Mouse (Mus musculus) heart, embryonic 14.5 days (tissue): ENCODE data around the gene Sik3. TPM values are rescaled to one million over a fixed set of nuclear protein-coding genes. Genes with fewer than 3 reads are reported as not detected.
A peak's percentile ranks its signal among the peaks of the same experiment; 100 is the strongest.

Experiments
- ATAC-seq: fragments of 200-750 bp; cut with Nextera tagmentation; 2 replicates; pipeline ENCODE4 v1.8.0; 2017; ENCODE audit warnings: low read depth, moderate TSS enrichment; ENCODE audit not compliant: insufficient number of reproducible peaks, insufficient read depth, low FRiP score
- H3K27ac ChIP-seq, 2 experiments: fragments of 200-500 bp in 1 of 2; fragments of 300-500 bp in 1 of 2; sonication (generic) in 1 of 2; replicated peaks in 1 of 2; 2 replicates each; pipeline ENCODE4 v1.5.1; 2012 to 2014; ENCODE audit warnings: low read depth in 2 of 2, low read length in 2 of 2, control low read depth in 1 of 2, mild to moderate bottlenecking in 1 of 2, mixed read lengths in 1 of 2; ENCODE audit not compliant: control insufficient read depth in 1 of 2, insufficient read depth in 1 of 2
- H3K27me3 ChIP-seq: fragments of 300-500 bp; sonication (generic); 2 replicates; pipeline ENCODE4 v1.6.1; 2014; ENCODE audit warnings: mild to moderate bottlenecking, low read length, control low read depth; ENCODE audit not compliant: control insufficient read depth, insufficient read depth
- H3K36me3 ChIP-seq: fragments of 300-500 bp; sonication (generic); 2 replicates; pipeline ENCODE4 v1.6.1; 2014; ENCODE audit warnings: mild to moderate bottlenecking, control low read depth, low read length, mixed read lengths; ENCODE audit not compliant: control insufficient read depth, insufficient read depth
- H3K4me1 ChIP-seq, 2 experiments: fragments of 200-500 bp in 1 of 2; fragments of 300-500 bp in 1 of 2; sonication (generic) in 1 of 2; 2 replicates each; pipeline ENCODE4 v1.6.1; 2012 to 2014; ENCODE audit warnings: low read length in 2 of 2, control low read depth in 1 of 2, mixed read lengths in 1 of 2; ENCODE audit not compliant: control insufficient read depth in 2 of 2, insufficient read depth in 2 of 2
- H3K4me2 ChIP-seq: fragments of 300-500 bp; sonication (generic); 2 replicates; pipeline ENCODE4 v1.6.1; 2014; ENCODE audit warnings: mild to moderate bottlenecking, low read length
- H3K4me3 ChIP-seq, 2 experiments: fragments of 200-500 bp in 1 of 2; fragments of 300-500 bp in 1 of 2; sonication (generic) in 1 of 2; 2 replicates each; pipeline ENCODE4 v1.5.1; 2012 to 2014; ENCODE audit warnings: low read length in 2 of 2, mild to moderate bottlenecking in 2 of 2, control low read depth in 1 of 2, low read depth in 1 of 2, moderate library complexity in 1 of 2; ENCODE audit not compliant: control insufficient read depth in 1 of 2, insufficient read depth in 1 of 2
- H3K9ac ChIP-seq: fragments of 300-500 bp; sonication (generic); 2 replicates; pipeline ENCODE4 v1.6.1; 2014; ENCODE audit warnings: mild to moderate bottlenecking, low read length
- H3K9me3 ChIP-seq: fragments of 300-500 bp; sonication (generic); 2 replicates; pipeline ENCODE4 v1.6.1; 2016; ENCODE audit warnings: low read length, control low read depth; ENCODE audit not compliant: control insufficient read depth
- WGBS: fragments of 180-500 bp; shearing (Covaris S2); extraction: QIAGEN DNeasy Blood & Tissue Kit; methylation state at CpG from one replicate; pipeline ENCODE4 v1.1.7; 2014; 5-methylcytosine and 5-hydroxymethylcytosine counted together
- polyA plus RNA-seq: library from polyadenylated mRNA; unstranded; fragments of >200 nt; fragmentation: Nextera tagmentation; extraction: Ambion mirVana; gene quantifications from 2 replicates; pipeline ENCODE4 v1.2.1, GENCODE M21; 2014

Sik3 gene
- polyA plus RNA-seq, 1 experiment from 2014 or later: 14.1 TPM

DNA sequence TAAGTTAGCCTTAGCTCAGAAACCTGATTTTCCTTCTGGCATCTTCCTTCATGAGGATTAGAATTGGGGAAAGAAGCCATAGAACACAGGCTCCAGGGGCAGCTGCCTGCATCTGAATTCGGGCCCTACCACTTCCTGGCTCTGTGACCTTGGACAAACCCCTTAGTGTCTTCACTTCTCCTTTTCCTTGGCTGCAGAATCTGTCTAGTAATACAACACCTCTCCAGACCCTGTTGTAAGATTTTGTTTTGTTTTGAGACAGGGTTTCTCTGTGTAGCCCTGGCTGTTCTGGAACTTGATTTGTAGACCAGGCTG is 3.0 kb upstream of the Sik3 start:
- WGBS: 61% methylated on average over 1 of the region's 1 CpGs
- Histone ChIP-seq H3K4me3 (no peak overlapping the region), H3K27ac (no peak overlapping the region), H3K36me3 (no peaks in the 10 kb centered on the region), H3K9ac (no peak overlapping the region), H3K27me3 (no peaks in the 10 kb centered on the region), H3K4me2 (no peak overlapping the region), H3K9me3 (no peaks in the 10 kb centered on the region), H3K4me1 (peaks cover 10 to 18% of the 10 kb centered on the region in 2 experiments)
- ATAC-seq: no peak

DNA sequence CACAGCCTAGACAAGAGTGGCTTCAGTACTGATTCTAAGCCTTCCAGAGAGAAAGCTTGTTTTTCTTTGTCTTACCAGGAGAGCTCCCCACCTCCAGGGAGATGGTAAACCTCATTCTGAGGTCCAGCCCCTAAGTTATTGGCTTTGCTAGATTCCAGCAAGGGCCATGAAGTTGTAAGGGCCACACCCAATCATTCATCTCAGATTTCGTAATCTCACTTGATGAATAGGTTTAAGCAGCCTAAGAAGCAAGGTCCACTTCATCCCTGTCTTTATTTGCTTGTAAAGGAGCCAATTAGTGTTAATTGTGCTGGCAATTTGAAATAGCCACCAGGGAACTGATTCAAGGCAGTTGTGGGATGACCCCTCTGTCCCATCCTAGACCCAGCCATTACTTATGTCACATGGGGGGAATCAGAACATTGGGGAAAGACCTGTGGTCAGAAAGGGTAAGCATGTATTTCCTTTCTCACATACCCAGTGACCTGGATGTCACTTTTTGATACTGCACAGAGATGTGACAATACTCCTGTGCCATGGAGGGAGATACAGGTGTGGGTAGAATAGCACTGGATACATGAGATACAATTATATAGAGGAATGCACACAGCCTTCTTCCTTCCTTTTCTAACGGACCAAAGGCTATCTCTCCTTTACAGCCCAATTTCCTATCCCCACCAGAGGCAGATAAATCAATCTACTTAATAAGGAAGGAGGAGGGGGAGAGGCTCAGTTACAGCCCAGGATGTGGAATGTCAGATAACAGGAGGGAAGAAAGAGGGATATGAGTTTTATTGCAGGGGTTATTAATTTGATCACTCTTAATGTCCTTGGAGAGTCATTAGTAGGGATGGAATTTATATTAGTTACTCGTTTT is 1.3 kb upstream of the Sik3 start:
- no peak overlapping the region for H3K4me3 ChIP-seq

DNA sequence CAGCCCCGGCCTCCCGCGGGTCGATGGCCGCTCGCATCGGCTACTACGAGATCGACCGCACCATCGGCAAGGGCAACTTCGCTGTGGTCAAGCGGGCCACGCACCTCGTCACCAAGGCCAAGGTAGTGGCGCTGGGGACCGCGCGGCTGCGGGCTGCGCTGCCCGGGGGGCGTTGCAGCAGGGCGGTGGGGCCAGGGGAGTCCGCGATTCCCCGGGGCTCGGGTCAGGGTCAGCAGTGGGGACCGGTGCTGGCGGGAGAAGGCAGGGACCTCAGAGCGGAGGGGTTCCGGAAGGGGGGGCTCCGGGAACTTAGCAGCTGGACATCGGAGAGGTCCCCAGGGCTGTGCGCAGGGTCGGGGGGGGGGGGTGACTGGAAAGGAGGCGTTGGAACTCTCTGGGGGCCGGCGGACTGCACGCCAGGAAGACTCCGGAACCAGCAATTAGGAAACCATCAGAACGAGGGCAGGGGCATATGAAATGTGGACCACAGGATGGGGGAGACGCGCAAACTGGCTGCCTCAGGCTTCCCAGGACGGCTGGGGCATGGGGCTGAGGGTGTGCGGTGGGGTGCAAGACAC is 478 bp downstream of the Sik3 start:
- Histone ChIP-seq H3K9me3 (no peaks in the 10 kb centered on the region), H3K4me1 (peaks cover 24 to 45% of the 10 kb centered on the region in 2 experiments), H3K4me2 (peak overlapping the region; percentile 78), H3K27me3 (no peaks in the 10 kb centered on the region), H3K36me3 (no peaks in the 10 kb centered on the region; the same call in 1 of the 2 replicates), H3K4me3 (peak overlapping the region; percentile 91 to 95), H3K9ac (peak overlapping the region; percentile 98), H3K27ac (peak overlapping the region; percentile 70 to 95)
- peak; percentile 37 for ATAC-seq
- WGBS: under 1% methylated on average over 40 of the region's 46 CpGs

More for the DNA sequence above, 1.3 kb upstream of the Sik3 start:
- WGBS: 49% methylated on average over 3 of the region's 3 CpGs
- no peaks in the 10 kb centered on the region for H3K9me3 ChIP-seq
- ATAC-seq: no peak
- peak overlapping the region; percentile 78 for H3K4me2 ChIP-seq
- H3K9ac ChIP-seq: peak overlapping the region; percentile 98; the same call in 1 of the 2 replicates
- H3K27me3 ChIP-seq: no peaks in the 10 kb centered on the region
- H3K36me3 ChIP-seq: no peaks in the 10 kb centered on the region
- H3K27ac ChIP-seq: peak overlapping the region in 1 of 2 experiments; percentile 55; a peak in 1 of 4 replicates
- peaks cover 20 to 35% of the 10 kb centered on the region in 2 experiments for H3K4me1 ChIP-seq

DNA sequence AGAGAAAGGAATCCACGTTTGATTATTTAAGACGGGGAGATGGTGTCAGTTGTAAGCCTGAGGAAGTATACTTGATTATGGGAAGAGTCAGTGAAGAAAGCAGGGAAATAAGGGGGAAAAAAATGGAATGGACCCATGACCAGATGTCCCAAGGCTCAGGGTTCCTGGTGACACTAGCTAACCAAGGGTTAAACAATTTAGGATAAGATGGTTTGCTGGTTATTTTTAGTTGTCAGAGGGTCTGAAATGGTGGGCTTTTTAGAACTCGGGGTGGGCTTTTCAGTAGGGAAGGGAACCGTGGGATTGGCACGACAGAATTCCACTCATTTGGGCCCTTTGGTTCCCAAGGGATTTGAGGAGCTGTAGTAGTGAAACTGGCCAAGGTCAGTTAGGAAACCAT is 996 bp downstream of the Sik3 start:
- H3K27me3 ChIP-seq: no peaks in the 10 kb centered on the region
- ATAC-seq: no peak
- peak overlapping the region; percentile 91 to 95 for H3K4me3 ChIP-seq
- peak overlapping the region; percentile 98 for H3K9ac ChIP-seq
- peak overlapping the region; percentile 70 to 95 for H3K27ac ChIP-seq
- 2% methylated on average over 5 of the region's 5 CpGs for WGBS
- peaks cover 3% of the 10 kb centered on the region; the same call in 1 of the 2 replicates for H3K36me3 ChIP-seq
- no peaks in the 10 kb centered on the region for H3K9me3 ChIP-seq
- H3K4me1 ChIP-seq: peaks cover 24 to 46% of the 10 kb centered on the region in 2 experiments
- peak overlapping the region; percentile 78 for H3K4me2 ChIP-seq

DNA sequence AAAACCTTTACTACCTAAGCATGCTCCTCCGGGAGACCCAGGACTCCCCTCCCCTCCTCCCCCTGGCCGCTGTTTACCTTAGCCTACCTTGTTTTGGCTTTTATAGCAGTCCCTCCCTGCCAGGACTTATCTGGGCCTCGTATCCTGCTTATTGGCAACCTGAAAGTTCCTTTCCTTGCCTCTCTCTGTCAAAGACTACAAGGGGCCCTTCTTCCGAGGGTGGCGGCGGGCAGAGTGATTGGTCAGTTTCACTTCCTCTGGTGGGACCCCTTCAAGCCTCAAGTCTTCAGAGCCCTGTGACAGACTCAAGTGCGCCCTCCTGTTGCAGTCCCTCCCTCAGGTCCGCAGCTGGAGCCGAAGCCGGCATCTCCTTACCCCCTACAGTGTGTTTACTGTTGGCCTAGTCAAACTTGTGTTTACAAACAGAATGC is 1.6 kb downstream of the Sik3 start:
- WGBS: 2% methylated on average over 10 of the region's 10 CpGs
- no peaks in the 10 kb centered on the region for H3K9me3 ChIP-seq
- peak overlapping the region; percentile 55 to 95 for H3K4me3 ChIP-seq
- H3K9ac ChIP-seq: peak overlapping the region; percentile 98
- peak overlapping the region; percentile 78 for H3K4me2 ChIP-seq
- H3K36me3 ChIP-seq: peaks cover 9% of the 10 kb centered on the region; the same call in 1 of the 2 replicates
- peak overlapping the region; percentile 65 to 95 for H3K27ac ChIP-seq
- peaks cover 24 to 46% of the 10 kb centered on the region in 2 experiments for H3K4me1 ChIP-seq
- no peak for ATAC-seq
- H3K27me3 ChIP-seq: no peaks in the 10 kb centered on the region

DNA sequence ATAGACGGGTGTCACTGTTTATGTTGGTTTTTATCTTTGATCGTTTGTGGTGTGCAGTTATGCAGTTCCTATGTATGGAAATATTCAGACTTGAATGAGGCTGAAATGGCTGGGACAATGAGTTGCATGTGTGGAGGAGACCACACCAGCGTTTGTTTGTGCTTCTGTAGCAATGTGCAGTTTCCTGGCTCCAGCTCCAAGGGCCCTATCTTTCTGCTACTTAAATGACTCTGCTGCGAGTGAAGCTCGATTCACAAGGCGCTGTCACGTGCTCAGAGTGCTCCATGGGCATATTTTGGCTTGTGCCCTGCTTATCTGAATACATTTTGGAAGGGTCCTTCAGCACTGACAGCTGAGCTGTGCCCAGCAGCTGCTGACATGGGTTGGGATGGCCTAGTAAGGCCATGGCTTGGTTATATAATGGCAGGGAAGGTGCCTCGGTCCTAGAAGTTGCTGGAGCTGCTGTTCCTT is 2.5 kb downstream of the Sik3 start:
- peak; percentile 25; the same call in 1 of the 2 replicates for ATAC-seq

DNA sequence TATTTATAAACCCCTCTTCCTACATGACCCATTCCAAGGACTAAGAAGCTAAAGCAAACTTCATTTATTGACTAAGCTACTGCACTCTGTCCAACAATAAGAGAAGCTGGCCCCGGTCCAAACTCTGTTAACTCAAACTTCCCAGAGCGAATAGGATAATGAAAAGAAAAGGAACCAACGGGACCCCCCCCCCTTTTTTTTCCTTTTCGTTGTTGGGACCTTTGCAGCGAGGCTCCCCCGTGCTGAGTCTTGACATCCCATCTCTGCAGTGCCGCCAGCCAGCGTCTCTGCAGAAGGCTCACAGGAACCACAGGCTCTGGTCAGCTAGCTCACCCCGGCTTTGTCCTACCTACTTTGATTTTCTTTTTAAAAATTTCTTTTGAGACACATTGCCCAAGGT is 3.2 kb downstream of the Sik3 start:
- no peaks in the 10 kb centered on the region for H3K9me3 ChIP-seq
- peak overlapping the region; percentile 78 for H3K4me2 ChIP-seq
- no peaks in the 10 kb centered on the region for H3K27me3 ChIP-seq
- H3K4me3 ChIP-seq: no peak overlapping the region
- peak overlapping the region in 1 of 2 experiments; percentile 95; a peak in 3 of 4 replicates for H3K27ac ChIP-seq
- peaks cover 10% of the 10 kb centered on the region; the same call in 1 of the 2 replicates for H3K36me3 ChIP-seq
- ATAC-seq: no peak
- WGBS: 36% methylated on average over 9 of the region's 9 CpGs
- peaks cover 24 to 46% of the 10 kb centered on the region in 2 experiments for H3K4me1 ChIP-seq
- peak overlapping the region; percentile 38; the same call in 1 of the 2 replicates for H3K9ac ChIP-seq

More for the DNA sequence above, 2.5 kb downstream of the Sik3 start:
- 9% methylated on average over 8 of the region's 8 CpGs for WGBS
- no peaks in the 10 kb centered on the region for H3K27me3 ChIP-seq
- H3K9ac ChIP-seq: peak overlapping the region; percentile 38
- H3K4me2 ChIP-seq: peak overlapping the region; percentile 78
- H3K36me3 ChIP-seq: peaks cover 10% of the 10 kb centered on the region; the same call in 1 of the 2 replicates
- H3K4me3 ChIP-seq: peak overlapping the region; percentile 7 to 95; a peak in 2 of 4 replicates
- peaks cover 24 to 46% of the 10 kb centered on the region in 2 experiments for H3K4me1 ChIP-seq
- H3K9me3 ChIP-seq: no peaks in the 10 kb centered on the region
- H3K27ac ChIP-seq: peak overlapping the region; percentile 75 to 95
